Mouse (Mus musculus) naive thymus-derived CD4-positive, alpha-beta T cell, adult 5 months (primary cell): ENCODE data around the gene Rpap2. TPM values are rescaled to one million over a fixed set of nuclear protein-coding genes. Genes with fewer than 3 reads are reported as not detected.

ENCODE experiments used
- polyA plus RNA-seq: library from polyadenylated mRNA; unstranded; fragments of 100-300 nt; shearing (Covaris generic); gene quantifications from one replicate; pipeline ENCODE4 v1.2.1, GENCODE M21; 2017

Rpap2 gene
- 24.5 TPM for polyA plus RNA-seq

DNA sequence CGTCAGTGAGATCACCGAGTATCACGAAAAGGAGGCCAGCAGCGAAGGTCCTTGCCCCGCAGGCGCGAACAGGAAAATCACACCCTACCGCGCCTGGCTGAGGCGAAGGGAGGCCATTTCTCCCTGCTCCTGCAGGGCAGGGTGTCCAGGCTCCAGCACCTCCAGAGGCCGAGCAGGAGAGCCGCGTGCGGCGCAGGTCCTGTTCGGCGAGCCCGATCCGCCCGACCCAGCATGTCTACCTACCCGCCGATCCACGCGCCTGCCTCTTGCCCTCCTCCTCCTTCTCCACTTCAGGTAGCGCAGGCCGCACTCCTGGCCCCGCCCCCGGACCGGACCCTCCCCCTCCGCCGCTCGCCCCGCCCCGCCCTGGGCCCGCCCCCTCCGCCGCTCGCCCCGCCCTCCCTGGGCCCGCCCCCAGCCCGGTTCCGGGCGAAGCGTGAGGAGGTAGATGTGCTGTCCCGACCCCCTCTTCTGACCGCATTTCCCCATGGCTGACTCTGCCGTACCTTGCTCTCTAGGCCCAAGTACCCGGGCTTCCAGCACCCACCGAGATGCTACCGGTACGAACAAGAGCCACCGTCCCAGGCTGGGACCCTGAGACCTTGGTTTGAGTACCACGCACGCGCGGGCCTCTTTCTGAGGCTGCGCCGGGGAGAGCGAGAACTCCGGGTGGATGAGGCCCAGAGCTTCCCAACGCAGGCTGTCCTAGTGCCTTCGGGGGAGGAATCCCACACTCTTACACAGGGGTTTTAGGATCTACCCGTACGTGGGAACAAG, at the start of gene Rpap2, which contains the start of gene Glmn:
Gene Rpap2 (plus strand): TSS at position 73 of the 777 bp plus-strand sequence.
Gene Glmn (minus strand): TSS at position 588 of the 777 bp plus-strand sequence.

Other genes with a start within 250 kb of the Rpap2 start
- gene Ephx4, start 194.6 kb upstream of the Rpap2 start, polyA plus RNA-seq = 0.45 TPM
- not detected for gene Lpcat2b, start 165.8 kb upstream of the Rpap2 start, polyA plus RNA-seq
- 5.5 TPM for gene Btbd8, start 159.4 kb upstream of the Rpap2 start, polyA plus RNA-seq
- not detected for gene Gm42669, start 89.8 kb upstream of the Rpap2 start, polyA plus RNA-seq
- 0.57 TPM for gene 1700028K03Rik, start 62.7 kb upstream of the Rpap2 start, polyA plus RNA-seq
- 13.1 TPM for gene Glmn, start 515 bp downstream of the Rpap2 start, polyA plus RNA-seq
- 30.0 TPM for gene Gfi1, start 128.7 kb downstream of the Rpap2 start, polyA plus RNA-seq
- gene Ube2d2b, start 232.7 kb downstream of the Rpap2 start, polyA plus RNA-seq = not detected